Mouse (Mus musculus): ENCODE measurements around the gene Snrpa1.

Gene Snrpa1

DNA sequence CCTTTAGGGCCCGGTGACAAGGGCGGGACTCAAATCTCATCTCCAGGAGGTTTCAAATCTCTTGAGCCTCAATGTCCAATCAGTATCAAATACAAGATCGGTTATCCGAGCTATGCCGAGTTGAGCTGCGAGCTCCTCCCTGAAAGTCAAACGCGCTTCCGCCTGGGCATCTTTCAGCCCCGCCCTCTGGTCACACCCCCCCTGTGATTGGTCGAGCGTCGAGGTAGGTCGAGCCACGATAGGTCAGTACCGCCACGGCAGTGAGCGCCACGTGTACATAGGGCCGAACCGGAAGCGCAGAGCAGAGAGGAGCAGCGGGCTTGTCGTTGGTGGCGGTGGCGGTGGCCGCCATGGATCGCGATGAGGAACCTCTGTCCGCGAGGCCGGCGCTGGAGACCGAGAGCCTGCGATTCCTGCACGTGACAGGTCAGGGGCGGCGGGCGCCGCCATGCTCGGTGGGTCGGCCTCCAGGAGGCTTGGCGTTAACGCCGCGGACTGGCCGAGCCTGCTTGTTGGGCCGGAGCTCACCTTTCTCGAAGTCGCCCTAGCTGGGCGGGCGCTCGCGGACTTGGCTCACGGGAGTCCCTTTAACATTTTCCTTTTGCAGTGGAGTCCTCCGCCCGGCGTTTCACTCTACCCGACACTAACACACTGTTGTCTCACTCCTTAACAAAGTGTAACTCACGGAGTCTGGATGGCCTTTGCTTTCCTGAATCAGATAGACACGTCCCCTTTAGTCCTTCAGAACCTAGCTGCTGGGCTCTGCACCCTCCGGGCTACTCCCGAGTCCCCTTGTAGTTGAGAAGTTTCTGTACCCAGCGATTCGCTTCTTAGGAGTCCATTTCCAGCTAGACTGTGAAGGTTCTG is 20.8 kb downstream of the Snrpa1 start, which contains the start of gene Selenos:
Gene Selenos, plus strand, starts transcription at position 286 of the 867 bp plus-strand sequence.
- DNase-seq: peak; percentile 93 to 95

- DNase-seq: no peak
Observed at GRCm38 (mm10) chr7:66080231-66080613, 21.4 kb downstream of the Snrpa1 start.

- DNase-seq: no peak
Observed at GRCm38 (mm10) chr7:66083757-66084156, 25.0 kb downstream of the Snrpa1 start.

- DNase-seq: no peak
Observed at GRCm38 (mm10) chr7:66084546-66084945, 25.7 kb downstream of the Snrpa1 start.

- DNase-seq: no peak
Observed at GRCm38 (mm10) chr7:66087652-66088051, 28.8 kb downstream of the Snrpa1 start.

GRCm38 (mm10) chr7:66088077-66088476 is 29.3 kb downstream of the Snrpa1 start:
- DNase-seq: no peak

GRCm38 (mm10) chr7:66090676-66091190 is 31.9 kb downstream of the Snrpa1 start:
- DNase-seq: no peak

DNA sequence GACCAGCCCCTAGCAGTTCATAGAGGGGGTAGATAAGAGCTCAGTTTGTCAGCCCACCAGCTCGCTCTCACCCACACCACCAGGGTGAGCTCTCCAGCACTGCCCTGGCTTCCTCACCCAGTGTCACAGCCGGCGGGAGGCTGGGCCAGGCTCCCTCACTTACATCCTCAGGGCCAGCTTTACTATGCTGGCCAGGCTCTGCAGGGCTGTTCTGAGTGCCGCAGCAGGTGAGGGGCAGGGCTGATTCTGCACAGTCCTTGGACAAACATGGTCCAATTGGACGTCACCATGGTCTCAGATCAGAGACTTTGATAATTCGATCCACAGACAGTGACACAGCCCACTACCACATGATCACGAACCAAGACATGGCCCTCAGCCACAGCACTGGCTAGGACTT is 32.8 kb downstream of the Snrpa1 start:
- no peak for DNase-seq

GRCm38 (mm10) chr7:66092656-66093055 is 33.9 kb downstream of the Snrpa1 start:
- DNase-seq: no peak

DNA sequence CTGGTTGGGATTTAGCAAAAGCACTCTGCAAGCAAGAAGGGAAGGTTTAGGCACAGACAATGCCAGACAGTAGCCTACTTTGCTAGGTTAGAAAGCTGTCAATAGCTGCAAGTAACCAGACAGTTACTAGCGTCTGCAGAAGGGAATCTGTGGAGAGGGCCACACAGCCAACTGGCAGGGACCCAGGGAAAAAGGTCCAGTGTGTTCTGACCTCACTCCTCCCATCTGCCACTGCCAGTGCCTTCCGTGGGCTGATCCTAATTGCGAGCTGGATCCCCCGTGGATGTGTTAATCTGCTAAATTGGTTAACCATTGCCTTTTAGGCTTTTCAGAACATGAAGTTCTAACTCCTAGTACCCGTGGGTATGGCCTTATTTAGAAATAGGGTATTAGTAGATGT is 35.3 kb downstream of the Snrpa1 start:
- no peak for DNase-seq

GRCm38 (mm10) chr7:66098803-66099202 is 40.0 kb downstream of the Snrpa1 start:
- no peak for DNase-seq

- DNase-seq: no peak
Observed at GRCm38 (mm10) chr7:66101866-66102265, 43.1 kb downstream of the Snrpa1 start.

GRCm38 (mm10) chr7:66104531-66104930 is 45.7 kb downstream of the Snrpa1 start:
- no peak for DNase-seq

- DNase-seq: no peak
Observed at GRCm38 (mm10) chr7:66105771-66106170, 47.0 kb downstream of the Snrpa1 start.

GRCm38 (mm10) chr7:66106581-66107056 is 47.8 kb downstream of the Snrpa1 start:
- no peak for DNase-seq

DNA sequence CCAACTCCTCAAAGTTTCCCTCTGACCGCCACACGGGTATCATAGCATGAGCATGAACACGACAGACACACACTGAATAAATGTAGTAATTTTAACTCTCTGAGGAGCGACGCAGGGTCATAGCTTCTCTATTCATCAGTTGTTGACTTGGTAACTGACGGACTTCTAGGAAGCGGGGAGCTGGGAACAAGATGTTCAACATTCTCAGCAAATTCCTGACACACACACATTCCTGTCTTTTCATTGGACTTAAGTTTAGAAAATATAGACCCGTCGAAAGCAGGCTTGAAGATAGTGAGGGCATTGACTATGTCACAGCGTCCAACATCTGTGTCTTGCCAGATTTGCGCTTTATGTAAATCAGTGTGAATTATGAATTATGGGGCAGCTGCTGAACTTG is 48.4 kb downstream of the Snrpa1 start:
- no peak for DNase-seq

- no peak for DNase-seq
Observed at GRCm38 (mm10) chr7:66107930-66108329, 49.1 kb downstream of the Snrpa1 start.

- peak; percentile 86 to 87 for DNase-seq
Observed at GRCm38 (mm10) chr7:66108961-66109854, 50.4 kb downstream of the Snrpa1 start, which contains the start of gene Chsy1. TSS of gene Chsy1 (plus strand) at chr7:66109515.

DNA sequence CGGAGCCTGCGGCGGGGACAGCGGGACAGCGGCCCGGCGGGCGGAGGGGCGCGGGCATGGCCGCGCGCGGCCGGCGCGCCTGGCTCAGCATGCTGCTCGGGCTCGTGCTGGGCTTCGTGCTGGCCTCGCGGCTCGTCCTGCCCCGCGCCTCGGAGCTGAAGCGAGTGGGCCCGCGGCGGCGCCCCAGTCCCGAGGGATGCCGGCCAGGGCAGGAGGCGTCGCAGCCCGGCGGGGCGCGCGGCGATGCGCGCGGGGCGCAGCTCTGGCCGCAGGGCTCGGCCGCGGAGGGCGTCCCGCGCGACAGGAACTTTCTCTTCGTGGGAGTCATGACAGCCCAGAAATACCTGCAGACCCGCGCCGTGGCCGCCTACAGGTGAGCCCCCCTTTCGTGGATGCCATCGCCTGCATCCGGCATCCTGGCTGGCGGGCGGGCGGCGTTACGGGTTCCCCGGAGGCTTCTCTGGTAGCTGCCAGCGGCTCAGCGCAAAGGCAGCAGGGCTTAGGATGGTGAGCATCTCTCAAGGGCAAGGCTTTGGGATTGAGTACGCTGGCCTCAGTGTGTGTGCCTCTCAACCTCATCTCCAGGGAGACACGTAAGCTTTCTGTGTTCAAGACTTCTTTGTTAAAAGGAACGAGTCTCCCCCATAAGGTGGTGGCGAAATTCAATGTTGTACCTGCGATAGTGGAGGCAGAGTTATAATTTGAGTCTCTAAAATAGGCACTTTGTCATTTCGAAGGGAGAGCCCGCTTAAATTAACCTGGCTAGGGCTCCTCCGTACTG is 51.2 kb downstream of the Snrpa1 start:
- peak; percentile 44 to 57 for DNase-seq

DNA sequence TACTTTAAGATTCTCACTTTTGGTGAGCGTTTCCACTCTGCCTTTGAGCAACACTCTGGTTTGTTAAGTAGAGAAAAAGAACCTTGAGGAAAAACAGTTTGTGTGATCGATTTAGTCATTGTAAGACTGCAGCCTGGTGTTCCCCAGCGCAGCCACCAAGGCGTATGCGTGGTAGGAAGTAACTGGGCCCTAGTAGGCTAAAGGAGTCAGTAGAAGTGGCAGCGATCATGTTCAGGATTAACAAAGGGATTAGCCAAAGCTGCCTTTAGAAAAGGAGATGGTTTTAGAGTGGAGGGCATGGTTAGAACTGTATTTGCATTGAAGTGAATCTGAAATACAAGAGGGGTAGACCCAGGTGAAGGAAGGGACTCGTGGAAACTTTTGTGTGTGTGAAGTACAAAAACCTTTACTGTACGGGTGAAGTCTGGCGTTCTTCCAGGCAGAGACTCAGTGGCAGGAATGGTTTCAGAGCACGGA is 51.9 kb downstream of the Snrpa1 start:
- no peak for DNase-seq

GRCm38 (mm10) chr7:66111211-66111610 is 52.4 kb downstream of the Snrpa1 start:
- DNase-seq: no peak

DNA sequence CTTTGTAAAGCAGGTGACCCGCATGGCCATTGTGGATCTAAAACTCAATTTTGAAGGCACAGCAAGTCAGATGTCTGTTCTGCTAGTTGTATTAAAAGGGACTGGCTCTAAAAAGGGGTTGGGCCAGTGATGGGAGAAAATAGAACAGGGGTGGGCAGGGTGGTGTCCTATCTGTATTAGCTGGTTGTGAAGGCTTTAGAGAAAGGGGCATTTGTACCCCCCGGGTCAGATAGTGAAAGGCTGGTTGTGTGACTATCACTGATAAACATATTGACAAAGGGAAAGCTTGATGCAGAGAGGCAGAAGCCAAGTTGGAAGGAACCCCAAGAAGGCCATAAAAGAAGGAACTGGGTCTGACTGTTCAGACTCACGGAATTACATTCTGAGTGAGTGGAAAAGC is 54.8 kb downstream of the Snrpa1 start:
- no peak for DNase-seq

Measured in spleen, adult 18-20 months (tissue).